Mouse (Mus musculus) kidney, postnatal 14 days (tissue): ENCODE measurements around the gene Akap2.
A peak's percentile ranks its signal among the peaks of the same experiment; 100 is the strongest.
"Not testable (repeated sequence)": the region's sequence is repeated elsewhere in the genome, so short reads cannot be mapped to it uniquely, and the experiment has no call there.

ENCODE experiments used
- DNase-seq: peaks from one replicate; pipeline ENCODE4 v3.0.0; 2022; ENCODE audit warnings: mixed read lengths

The Akap2 gene

DNA sequence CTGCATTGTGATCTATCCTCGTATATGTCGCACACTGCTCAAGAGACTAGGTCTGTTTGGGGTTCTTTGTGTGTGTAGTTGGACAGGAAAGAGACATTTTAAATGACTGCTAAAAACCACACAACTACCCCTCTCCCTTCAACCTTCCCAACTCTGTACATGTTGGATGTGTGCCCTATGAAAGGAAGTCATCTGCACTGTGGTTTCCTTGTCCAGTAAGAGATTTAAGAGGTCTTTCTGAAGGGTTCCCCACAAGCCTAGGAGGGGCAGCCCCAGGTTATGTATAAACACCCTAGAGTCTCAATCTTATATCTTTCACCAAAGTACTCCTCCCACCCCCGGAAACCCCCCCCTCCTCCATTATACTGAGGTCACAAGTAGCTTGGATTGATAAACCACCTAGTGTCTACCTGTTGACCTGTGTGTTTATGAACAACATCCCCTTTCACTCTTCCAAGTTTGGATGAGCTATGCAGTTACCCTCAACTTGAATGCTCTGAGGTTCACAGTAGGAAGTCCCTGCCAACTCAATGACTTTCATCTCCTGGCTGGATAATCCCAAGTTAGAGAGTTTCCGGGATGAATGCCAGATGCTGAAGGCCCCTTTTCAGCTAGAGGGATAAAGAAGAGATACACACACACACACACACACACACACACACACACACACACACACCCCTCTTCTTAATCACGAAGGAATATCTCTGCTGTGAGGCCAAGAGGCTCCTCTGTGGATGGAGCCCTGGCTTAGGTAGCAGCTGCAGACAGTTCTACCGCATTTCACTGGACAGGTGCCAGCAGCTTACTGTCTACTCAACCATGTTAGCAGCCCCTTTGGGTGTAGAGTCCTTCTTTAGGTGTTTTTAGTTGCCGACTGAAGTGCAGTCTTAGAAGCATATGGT, 166.3 kb downstream of the Akap2 start:
- peak; percentile 61 for DNase-seq

DNA sequence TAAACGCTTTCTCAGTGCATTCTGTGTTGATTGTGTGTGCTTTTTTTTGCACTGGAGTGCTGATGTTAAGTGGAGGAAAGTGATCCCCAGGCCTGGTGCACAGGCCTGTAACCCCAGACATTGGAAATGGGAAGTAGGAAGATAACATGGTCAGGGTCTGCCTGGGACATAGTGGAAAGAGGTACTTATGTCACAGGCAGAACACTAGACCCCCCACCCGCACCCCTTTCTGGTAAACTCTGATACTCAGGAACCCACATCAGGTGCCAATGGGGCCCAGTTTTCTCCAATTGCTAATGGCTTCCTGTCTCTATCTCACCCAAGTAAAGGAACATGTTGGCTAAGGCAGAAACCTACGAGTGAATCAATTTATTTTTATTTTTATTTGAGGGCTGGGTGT, 167.1 kb downstream of the Akap2 start:
- DNase-seq: no peak

DNA sequence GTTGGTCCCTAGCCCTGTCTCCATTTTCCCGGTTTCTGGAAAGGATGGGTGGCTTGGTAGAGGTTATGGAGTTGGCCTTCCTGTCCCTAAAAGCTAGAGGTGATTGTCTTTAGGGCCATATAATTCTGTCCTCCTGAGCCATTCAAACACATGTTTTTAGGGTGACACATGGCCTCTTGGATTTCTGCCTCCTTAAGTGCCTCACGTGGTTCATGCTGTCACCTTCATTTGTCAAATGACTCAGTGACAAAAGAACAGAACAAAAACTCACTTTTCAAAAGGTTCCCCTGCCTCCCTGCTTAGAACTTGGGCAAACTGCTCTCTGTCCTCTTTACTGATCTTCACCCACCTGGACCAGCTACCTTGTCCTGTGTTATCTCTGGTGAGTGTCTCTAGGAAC, 167.7 kb downstream of the Akap2 start:
- DNase-seq: no peak

- DNase-seq: peak; percentile 62
Observed at GRCm38 (mm10) chr4:57886066-57886887, 168.8 kb downstream of the Akap2 start.

- no peak for DNase-seq
Observed at GRCm38 (mm10) chr4:57886888-57887230, 169.4 kb downstream of the Akap2 start.

DNA sequence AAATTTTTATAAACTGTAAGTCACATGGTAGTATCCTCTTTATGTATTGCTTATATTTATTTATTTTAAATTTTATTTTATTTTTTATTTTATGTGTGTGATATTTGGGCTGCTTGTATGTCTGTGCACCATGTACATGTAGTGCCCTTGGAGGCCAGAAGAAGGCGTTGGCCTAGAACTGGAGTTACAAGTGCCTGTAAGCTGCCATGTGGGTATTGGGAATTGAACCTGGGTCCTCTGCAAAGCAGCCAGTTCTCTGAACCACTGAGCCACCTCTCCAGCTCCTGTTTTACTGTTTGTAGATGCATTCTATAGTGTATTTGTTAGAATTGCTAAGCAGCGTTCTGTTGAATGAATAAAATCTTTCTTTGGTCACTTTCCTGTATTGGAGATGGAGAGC, 170.8 kb downstream of the Akap2 start:
- DNase-seq: no peak

- DNase-seq: not testable (repeated sequence)
Observed at GRCm38 (mm10) chr4:57888978-57889377, 171.5 kb downstream of the Akap2 start.

- no peak for DNase-seq
Observed at GRCm38 (mm10) chr4:57889773-57890172, 172.3 kb downstream of the Akap2 start.

DNA sequence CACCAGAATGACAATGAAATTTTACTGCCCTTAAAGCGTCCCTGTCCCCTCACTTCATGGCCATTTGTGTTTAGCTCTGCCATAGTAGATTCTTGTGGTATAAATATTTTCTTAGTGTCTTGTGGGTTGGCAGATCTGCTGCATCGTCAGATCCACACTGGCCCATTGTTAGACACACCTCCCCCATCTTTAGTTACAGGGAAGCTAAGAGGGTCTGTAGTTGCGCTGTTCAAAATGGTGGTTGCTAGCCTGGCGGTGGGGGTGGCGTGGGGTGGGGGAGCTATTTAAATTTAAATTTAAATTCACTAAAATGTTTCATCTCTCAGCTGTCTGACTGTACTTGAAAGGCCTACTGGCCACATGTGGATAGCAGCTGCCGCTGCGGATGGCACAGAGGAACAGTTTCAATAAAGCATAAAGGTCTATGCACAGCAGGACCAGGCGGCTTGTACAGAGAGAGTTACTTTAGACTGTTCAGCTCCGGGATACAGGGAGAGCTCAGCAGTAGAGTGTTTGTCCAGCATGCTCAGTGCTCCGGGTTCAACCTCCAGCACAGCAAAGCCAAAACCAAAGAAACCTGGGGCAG, 174.6 kb downstream of the Akap2 start:
- no peak for DNase-seq

GRCm38 (mm10) chr4:57895140-57895539, 177.7 kb downstream of the Akap2 start:
- no peak for DNase-seq

GRCm38 (mm10) chr4:57895902-57896301, 178.4 kb downstream of the Akap2 start:
- DNase-seq: no peak

GRCm38 (mm10) chr4:57896631-57897030, 179.2 kb downstream of the Akap2 start:
- no peak for DNase-seq

GRCm38 (mm10) chr4:57901210-57901609, 183.8 kb downstream of the Akap2 start:
- peak; percentile 52 for DNase-seq

DNA sequence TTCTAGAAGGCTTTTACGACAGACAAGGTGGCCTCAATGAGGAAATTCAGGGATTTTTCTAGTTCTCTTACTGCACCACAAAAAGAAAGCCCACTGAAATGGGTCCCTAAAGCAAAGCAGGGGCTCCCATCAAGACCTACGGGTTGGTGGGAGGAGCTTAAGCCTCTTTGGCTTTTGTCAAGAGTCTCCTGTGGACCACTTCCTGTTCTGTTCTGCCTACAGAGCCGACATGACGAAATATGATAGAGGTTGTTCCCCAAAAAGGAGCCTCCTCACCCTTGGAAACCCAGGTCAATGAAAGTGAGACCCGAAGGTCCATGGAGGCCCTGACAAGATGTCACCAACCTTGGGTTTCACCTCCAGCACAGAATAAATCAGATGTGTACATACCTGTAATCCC, 185.2 kb downstream of the Akap2 start:
- no peak for DNase-seq

DNA sequence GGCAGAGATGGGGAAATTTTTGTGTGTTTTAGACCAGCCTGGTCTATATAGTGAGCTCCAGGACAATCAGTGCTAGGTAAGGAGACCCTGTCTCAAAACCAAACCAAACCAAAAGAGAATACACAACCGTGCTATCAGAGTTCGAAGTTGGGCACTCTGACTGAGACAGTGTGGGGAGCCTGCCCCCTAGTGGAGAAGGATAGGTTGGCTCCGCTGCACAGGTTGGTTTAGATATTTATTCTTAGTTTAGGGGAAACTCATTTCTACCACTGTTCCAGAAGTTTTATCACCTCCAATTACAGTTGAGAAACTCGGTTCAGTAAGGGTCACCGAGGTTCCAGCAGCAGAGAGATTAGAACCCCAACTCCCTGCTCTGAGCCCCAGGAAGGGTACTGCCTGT, 186.8 kb downstream of the Akap2 start:
- DNase-seq: peak; percentile 73

DNA sequence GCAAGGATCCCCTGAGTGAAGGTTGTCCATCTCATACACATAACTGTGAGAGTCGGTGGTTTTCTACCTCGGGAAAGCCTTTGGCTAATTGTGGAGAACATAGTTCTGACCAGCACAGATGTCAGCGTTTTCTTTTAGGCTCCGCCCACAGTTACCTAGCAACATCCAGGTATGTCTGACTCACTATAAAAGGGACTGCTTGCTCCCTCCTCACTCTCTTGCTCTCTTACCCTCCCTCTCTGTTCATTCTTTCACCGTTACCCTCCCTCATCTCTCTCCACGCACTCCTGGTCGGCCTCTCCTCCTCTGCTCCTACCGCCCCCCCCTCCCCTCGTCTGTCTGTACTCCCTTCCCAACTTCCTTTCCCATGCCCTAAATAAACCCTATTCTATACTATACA, 187.2 kb downstream of the Akap2 start:
- DNase-seq: peak; percentile 74

DNA sequence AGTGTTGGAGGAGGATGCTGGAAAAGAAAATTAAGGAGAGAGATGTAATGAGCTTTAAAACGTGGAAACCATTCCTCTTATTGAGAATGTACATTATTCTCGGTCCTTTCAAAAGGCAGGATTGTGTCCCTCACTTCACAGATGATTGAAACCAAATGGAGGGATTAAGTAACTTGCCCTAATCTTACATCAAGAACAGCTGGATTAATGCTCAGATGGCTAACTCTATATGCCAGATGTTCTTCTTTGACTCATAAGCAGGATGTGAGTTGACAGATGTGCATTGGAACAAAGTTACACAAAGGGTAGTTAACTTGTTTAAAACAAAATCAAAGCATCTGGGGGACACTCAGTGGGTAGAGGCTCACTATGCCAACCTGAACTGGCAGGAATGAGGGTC, 189.3 kb downstream of the Akap2 start:
- DNase-seq: no peak

GRCm38 (mm10) chr4:57908860-57909259, 191.4 kb downstream of the Akap2 start:
- no peak for DNase-seq

DNA sequence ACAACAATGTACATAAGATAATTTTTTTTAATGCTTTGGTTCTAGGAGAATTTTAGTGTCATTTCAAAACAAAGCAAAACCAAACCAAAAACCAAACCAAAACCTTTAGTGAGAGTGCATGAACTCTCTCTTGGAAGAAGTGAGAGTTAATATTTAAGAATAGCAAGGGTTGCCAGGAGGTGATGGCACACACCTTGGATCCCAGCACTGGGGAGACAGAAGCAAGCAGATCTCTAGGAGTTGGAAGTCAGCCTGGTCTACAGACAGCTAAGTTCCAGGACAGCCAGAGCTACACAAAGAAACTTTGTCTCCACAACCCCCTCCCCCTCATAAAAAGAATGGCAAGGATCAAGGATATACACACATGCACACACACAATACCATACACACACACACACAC, 195.6 kb downstream of the Akap2 start:
- no peak for DNase-seq

DNA sequence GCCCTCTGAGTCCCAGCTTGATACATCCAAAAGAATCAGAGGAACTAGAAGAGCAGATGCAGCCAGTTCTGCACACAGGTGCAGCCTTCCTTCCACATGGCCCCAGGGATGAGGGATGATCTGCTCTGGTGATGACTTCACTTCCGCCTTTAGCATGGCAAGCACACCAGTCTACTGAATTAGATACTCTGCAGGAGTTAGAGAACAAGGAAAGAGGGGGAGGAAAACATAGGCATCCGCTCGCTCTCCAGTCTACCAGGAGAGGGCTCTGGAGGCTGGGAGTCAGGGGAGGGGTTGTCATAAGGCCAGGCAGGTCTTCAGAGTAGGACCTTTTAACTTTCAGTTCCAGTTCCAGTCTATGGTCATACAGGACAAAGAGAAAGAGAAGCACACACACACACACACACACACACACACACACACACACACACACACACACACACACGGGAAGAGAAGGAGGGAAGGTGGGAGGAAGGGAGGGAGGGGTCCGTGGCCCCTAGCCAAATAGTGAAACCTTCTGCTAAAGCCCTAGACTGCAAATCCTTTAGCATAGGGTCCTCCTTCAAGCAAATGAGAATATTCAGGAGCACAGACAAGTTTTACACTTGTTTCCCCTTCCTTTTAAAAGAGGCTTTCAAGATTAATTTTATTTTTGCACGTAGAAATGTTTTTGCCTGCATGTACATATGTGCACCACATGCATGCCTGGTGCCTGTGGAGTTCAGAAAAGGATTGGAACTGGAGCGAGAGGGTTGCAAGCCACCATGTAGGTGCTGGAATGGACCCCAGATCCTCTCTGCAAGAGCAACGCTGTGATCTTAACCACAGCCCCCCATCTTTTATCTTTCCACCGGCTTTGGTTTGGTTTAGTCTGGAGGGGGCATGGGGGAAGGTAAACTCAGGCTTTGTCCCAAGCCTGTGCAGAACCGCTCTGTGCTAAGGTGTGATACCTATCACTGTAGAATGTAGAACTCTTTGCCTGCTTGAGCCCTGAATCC, 197.0 kb downstream of the Akap2 start:
- no peak for DNase-seq

GRCm38 (mm10) chr4:57915216-57915965, 197.9 kb downstream of the Akap2 start:
- DNase-seq: peak; percentile 83
